Mouse (Mus musculus) heart, postnatal 0 days (tissue): Measurements from ENCODE around the gene Polr3h.

ENCODE experiments used
- CTCF ChIP-seq: IDR thresholded peaks from 2 replicates; pipeline ENCODE4 v1.5.1; 2016; ENCODE audit warnings: antibody characterized with exemption, control low read depth, low read depth
- EP300 ChIP-seq: IDR thresholded peaks from 2 replicates; pipeline ENCODE4 v1.6.1; 2016; ENCODE audit warnings: antibody characterized with exemption, low read depth

GRCm38 (mm10) chr15:81849104-81849503 lies 76.9 kb downstream of the Polr3h start:
- TF ChIP-seq CTCF (no peak), EP300 (no peak)
